Mouse (Mus musculus) frontal cortex, postnatal 25 days (tissue): ENCODE results near the gene Cfap65.
A peak's percentile ranks its signal among the peaks of the same experiment; 100 is the strongest.

Experiments
- DNase-seq, 2 experiments: peaks; one replicate each; pipeline ENCODE4 v3.0.0; 2022; ENCODE audit warnings: low spot score in 2 of 2

The Cfap65 gene

DNA sequence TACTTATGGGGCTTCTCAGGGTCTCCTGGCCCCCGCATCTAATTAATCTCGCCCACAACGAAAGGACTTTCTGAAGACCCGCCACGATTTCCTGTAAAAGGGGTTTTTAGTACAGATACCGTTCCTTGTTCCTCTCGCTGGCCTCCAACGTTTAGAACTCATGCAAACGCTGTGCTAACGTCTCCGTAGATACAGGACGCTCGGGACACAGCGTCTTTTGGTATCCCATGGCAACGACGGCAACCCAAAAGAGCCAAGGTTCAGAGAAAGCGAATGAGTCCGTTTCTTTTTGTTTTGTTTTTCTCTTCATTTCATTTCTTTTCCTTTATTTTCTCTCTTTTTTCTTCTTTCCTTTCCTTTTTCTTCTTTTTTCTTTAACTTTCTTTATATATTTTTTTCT lies at the start of gene Cfap65:
Gene Cfap65 (minus strand): TSS at position 198 of the 400 bp plus-strand sequence.
- peak; percentile 58 to 64 for DNase-seq

DNA sequence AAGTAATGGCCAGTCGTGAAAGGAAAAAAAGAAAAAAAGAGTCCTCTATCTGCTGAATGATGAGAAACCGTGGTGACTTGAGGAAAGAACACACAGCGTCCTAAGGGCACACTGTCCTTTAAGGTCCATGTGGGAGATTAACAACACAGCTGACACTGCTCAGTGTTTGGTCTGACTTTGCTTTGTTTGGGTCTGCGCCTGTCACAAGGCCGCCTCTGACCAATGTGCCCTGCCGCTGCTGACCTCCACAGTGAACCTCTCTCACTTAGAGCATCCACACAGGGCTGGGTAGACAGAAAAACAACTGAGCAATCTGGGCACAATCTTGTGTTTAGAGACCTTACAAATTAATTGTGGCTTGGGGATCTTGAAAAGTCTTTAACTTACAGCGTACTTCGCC lies 41.6 kb upstream of the Cfap65 start:
- no peak for DNase-seq

DNA sequence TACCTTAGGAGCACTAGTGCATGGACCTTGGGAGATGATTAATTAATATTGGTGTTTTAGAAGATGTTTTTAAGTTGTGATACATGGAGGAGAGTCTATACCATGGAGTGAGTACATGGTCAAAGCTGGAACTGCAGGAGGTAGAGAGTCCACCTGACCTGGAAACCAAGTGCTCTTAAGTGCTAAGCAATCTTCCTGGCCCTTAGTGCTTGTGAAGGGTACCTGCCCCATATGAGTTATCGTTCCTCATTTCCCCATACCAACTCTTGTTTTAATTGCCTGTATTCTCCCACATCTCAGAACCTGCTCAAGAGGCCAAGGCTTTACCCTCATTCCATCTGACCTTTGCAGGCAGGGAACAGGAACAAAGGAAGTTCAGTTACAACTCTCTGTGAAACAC lies 40.5 kb upstream of the Cfap65 start:
- DNase-seq, result no peak

DNA sequence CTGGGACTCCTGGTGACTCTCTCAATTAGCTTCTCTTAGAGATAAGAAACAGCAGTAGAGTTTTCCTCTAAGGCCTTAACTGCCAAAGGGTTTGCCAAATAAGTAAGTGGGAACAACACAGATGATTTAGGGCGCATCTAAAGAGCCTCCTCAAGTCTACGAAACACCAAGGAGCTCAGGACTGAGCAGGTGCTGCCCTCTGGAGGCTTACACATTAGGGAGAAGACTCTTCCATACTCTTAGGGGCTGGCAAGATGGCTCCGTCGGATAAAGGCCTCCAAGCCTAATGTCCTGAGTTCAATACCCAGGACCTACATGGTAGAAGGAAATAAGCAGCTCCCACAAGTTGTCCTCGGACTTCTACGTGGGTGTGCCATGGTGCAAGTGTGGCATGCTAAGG lies 38.2 kb upstream of the Cfap65 start:
- DNase-seq, result no peak

DNA sequence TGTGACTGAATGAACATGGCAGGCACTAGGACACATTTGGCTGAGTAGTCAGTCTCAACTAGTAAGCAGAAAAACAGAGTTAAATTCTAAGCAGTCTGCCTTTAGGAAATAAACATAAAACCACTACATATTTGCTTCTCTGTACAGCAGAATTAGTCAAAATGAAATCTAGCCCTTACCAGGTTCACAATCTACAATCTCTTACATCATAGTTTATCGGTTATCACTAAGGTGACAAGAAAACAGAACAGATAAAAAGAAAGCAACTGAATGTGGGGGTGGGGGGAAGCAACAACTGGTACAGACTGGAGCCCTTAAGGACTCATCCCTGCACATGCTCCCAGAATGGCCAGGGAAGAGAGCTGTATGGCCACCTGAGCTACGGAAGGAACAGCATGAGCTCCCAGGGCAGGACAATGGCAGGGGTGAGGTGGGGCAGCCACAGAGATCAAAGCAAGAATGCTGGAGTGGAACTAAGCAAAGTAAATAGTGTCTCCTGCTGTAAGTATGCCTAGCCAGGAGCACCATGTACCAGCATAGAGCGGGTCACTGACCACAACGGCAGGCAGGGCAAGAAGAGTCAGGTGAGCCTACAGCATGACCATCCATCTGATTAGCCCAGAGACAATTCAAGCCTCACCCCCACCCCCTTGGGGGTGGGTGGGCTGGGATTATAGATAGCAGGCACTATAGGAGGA lies 36.1 kb upstream of the Cfap65 start:
- no peak for DNase-seq

DNA sequence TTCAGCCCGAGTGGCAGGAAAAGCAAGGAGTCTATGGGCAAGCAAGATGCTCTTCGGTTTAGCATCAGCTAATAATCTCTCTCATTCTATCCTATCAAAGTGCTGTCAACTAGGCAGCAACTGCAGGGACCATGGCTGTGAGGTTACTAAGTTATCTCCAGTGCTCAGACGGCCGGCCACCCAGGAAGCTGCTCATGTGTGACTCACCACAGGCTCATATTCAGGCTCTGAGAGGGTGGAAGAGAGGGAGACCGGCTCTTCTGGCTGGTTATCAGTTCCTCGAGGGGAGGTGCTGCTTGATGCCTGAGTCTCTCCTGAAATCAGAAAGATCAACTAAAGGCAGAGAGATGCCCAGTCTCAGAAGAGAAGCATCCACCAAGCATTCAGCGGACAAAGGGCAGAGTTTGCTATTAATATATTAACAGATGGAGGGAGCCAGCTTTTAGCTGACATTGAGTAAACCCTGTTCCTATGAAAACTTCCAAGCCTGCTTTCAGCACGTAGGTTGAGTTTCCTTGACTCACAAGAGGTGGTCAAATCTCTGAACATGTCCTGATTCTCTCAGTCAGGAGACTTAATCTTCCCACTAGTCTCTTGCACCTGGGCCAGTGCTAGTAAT lies 32.7 kb upstream of the Cfap65 start:
- DNase-seq, result no peak

DNA sequence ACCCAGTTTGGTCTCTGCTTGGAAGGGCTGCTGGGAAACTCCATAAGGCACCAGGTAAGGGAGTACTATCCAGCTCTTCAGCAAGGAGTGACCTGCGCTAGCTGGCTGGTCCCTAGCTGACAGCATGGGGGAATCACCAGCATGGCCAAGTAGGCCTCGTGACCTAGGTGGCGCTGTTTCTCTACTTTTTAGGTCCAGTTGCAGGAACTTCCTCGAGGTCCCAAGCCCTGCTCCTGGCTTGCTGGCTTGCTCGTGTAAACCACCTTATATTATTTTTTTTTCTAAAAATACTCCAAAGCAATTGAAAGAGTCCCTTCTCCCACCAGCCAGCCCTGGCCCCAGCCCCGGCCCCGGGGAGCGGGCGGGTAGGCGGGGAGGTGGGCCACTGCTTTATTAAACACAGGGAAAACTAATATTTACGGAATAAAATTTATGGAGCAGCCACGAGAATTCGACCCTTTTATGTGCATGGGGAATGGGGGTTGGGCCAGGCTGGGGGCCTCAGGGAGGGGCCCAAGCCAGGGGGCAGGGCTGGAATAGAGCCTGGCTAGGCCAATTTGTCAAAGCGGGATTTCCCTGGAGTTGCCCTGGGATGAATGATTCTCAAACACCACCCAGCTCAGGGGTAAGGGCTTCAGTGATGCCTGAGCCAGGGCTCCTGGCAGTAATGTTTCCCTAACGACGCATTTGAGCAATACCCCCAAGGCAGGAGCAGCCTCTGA lies 29.3 kb upstream of the Cfap65 start:
- peak; percentile 52 to 54 for DNase-seq

DNA sequence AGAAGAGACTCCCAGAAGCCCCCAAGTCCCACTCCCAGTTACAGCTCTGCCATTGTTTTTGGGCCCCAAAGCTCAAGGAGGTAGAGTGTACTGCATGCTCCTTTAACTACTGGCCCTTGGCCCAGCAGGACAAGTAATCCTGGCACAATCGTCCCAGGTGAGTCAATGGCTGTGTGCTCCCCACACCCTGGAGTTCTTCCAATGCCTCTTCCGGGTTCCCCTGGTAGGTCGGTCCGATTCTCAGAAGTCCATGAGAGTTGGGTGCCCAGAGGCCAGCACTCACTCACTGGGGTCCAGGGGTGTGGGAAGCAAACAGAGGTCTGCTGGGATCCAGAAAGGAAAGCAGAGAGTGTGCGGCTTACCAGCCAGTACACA lies 27.4 kb upstream of the Cfap65 start:
- DNase-seq, result no peak

DNA sequence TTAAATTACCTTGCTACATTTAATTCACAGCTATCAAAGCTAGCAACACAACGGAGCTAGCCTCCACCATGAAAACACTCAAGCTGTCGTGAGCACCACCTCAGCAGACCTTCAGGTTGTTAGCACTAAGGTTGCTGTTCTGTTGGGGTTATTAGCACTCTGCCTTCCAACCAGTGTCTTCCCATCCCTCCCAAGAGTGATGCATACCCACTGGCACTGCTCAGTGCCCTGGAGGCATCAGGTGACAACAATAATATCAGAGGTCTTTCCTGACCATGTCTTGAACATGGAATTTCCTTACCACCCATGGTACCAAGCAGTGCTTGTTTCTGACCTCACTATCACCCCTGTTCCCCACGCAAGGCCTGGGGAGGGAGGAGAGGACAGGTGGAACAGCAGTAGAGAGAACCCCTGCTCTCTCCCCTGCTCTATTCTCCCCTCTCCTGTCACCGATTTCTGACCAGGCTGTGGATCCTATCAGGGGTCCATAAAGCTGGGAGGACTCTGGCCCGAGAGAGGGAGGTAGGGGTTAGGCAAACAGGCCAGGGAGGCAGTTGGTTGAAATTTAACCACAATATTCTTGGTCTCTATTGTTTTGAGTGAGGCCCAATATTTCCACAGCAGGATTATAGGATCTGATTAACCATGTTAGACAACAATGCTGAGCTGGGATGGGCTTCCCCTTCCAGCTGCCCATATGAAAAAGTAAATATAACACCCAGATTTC lies 26.9 kb upstream of the Cfap65 start:
- no peak for DNase-seq

DNA sequence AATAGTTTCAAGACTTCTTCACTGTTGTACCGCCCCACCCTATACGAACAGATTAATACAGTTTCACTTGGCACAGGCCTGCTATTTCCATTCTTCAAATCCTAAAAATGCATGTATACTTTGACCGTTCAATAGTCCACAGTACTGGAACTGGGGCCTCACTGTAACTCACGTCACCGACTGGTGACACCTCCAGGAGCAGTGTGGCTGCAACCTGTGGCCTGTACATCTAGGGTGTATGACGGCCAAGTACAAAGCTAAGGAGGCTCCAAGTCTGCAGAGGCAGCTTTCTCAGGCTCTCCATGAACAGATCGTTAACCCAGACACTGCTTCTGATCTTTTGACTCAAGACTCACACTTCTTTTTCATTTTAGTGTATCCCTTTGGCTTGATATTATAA lies 26.3 kb upstream of the Cfap65 start:
- DNase-seq, result no peak

DNA sequence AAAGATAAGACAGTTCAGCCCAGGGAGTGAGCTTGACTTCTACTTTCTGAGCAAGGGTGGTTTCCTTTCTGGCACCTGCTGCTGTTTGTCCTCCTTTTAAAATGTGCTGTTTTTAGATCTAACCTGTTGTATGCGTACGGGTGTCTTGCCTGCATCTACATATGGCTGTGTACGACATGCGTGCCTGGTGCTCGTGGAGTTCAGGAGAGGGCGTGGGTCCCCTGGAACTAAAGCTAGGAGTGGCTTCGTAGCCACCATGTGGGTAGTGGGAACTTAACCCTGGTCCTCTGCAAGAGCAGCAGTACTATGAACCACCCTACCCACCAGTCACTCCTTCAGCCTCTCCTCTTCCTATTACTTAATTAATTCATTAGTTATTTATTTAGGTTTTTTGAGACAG lies 24.7 kb upstream of the Cfap65 start:
- no peak for DNase-seq

DNA sequence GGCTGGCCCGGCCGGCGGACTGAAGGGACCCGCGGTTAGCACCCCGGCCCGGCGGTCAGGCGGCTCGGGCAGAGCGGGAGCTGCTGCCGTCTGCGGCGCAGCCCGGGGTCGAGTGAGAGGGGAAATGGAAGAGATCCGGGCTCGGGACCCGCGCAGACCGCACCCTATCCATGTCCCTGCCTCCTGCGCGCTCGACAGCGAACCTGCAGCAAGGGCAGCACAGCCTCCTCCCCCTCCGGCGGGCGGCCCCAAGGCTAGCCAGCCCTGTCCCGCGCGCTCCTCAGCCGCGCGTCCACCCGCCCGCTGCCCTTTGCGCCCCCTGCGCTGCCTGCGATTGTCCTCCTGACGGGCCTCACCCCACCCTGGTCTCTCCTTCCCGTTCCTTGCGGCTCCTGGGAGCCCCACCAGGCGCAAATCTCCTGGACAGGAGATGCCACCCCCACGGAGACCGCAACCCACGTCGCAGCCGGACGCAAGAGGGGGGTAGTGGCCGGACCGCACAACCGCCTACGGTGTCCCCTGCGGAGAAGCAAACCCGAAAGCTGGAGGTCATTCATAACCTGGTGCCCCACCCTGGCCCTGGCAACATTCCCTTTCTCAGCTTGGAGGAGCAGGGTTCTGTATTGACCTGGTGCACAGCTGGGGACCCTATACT lies 16.3 kb upstream of the Cfap65 start, which contains the start of gene Ihh:
Gene Ihh (minus strand): TSS at position 117 of the 655 bp plus-strand sequence.
- DNase-seq, result no peak

DNA sequence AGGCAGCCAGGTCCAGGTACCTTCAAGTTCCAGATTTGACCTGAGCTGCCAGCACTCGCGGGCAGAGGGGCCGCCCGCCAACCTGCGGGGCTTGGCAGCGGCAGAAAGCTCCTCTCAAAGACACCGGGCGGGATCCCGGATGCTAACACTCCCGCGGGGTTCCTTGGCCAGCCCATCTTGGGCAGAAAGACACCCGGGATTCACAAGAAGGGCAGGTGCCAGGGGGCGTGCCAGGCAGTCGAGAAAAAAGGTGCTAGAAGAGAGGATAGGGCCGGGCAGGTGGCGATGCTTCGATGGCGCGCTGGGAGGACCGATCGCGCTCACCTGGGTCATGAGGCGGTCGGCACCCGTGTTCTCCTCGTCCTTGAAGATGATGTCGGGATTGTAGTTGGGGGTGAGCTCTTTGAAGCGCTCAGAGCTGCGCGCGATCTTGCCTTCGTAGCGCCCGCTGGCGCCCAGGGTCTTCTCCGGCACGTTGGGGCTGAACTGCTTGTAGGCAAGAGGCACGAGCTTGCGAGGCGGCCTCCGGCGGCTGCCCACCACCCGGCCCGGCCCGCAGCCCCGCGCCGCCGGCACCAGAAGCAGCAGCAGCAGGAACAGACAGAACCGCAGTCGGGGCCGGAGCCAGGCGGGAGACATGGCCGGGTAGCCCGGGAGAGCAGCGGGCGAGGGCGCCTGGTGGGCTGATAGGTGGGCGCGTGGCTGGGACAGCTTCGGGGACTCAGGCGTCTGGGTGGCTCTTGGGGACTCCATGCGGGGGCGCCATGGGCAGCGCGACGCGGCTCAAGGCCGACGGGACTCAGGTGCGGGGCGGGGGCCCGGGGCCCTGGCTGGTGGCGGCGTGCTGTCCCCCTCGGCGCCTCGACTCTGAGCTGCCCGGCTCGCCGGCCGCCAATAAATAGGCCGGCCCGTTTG lies 15.4 kb upstream of the Cfap65 start:
- DNase-seq, result no peak

DNA sequence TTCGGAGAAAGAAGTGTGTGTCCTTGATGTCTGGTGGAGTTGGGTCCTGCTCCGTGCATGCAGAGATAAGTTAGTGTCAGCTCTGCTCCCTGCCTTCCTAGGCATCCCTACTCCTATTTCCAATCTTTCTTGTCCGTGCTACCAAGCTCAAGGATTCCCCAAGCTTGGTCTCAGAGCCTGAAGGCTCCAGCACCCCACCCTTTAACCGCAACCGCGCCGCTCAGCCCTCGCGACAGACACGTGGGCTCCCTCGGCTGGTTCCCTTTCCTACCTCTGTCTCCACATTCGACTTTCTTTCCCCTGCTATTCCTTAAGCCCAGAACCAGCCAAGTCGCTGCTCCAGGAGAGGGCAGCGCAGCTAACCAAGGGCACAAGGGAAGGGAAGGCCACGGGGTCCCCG lies 14.7 kb upstream of the Cfap65 start:
- DNase-seq, result no peak

DNA sequence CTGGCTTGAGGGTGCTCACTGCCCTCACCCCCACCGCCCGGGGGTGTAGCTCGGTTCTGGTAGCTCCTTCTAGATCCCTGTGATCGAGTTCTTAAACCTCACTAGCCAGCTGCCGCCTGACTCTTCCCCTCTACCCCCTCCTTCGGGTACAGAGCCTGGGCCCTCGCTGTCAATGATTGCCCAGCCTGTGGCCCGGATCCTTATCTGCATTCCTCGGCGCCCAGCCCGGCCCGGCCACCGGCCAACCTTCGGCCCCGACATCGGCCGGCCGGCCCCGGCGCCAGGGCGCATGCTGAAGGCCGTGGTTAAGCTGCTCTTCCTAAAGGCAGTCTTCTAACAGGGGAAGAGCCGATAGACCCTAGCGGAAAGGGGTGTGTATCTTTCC lies 14.3 kb upstream of the Cfap65 start:
- no peak for DNase-seq

DNA sequence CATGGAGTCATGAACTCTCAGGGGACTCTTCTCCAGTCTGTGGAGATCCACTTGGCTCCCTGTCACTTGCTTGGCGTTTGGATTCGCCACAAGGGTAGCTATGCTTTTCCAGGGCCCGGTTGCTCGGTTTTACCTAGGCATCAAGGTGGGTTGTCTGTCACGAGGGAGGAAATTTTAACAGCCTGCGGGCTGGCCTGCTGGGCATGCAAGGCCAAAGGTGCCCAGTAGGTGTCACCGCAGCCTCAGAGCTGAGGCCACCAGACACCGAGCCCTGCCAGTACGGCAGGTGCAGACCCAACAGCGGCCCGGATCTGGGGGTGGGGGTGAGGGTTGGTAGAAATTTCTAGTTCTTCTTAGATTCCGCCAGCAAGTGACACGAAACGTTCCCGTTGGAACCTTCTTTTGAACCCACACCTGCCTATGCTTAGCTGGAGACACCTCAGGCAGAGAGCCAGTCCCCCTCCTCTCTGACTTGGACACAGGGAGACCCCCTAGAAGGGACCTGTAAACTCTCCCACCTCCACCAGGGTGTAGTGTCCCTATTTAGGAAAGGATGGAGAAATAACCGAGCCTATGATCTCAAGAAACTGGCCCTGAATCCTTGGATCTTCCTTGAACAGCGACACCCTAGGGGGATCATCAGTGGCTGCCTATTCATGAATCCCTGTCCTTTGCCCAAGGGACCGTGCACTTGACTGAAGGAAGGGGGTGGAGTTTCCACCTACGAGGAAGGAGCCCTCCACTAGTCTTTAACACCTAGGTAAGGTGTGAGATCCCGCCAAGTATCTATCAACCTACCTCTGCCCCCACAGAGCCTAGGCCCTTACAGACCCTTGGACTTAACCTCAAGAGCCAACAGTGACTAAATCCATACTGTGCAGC lies 13.6 kb upstream of the Cfap65 start:
- peak; percentile 48 to 52 for DNase-seq

DNA sequence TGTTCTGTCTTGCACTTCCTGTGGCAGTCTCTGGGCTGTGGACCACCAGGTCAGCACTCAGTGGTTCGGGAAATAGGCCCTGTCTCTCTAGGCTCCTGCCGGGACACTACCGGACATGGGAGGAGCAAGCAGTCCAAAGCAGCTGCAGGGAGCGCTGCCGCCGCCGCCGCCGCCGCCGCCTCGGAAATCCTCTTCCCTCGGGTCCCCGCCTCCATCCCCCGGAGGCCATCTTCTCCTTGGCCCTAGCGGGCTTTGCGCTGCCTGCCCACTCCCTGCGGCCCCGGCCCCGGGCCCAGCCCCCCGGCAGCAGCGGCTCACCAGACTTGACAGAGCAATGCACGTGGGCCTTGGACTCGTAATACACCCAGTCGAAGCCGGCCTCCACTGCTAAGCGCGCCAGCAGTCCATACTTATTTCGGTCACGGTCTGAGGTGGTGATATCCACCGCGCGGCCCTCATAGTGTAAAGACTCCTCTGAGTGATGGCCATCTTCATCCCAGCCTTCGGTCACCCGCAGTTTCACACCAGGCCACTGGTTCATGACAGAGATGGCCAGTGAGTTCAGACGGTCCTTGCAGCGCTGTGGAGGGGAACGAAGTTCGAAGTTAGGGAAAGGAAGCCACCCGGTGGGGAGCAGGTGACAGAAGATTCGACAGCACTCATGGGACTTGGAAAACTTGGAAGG lies 12.7 kb upstream of the Cfap65 start:
- DNase-seq, result no peak

DNA sequence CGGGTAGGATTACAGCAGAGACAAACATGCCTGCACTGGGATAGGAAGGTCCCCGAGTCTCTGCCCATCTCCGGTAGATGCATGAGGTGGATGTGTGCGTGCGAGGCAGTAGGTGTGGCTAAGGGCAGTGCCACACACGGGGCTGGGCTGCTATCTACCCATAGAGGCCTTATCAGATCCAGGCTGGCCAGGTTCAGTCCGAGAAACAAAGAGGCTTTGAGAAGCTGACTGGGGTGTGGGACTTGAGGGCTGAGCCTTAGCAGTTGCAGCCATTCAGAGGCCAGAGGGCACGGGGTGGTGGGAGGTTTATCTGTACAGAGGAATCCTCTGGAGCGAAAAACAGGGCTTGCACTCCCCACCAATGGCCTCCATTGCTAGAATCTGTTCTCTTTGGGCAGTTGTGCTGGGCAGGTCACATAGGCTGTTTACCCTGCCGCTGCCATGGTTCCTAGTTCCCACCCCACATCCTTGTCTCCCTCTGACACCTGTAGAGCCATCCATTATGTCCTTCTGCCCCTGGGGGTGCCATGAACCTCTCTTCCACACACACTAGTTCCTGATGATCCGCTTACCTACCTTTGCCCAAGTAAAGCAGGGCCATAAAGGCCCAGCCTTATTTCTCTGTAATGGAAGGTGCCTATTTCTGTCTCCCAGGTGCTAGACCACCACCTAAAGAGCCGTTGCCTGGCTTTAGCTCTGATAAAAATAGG lies 6.4 kb upstream of the Cfap65 start:
- DNase-seq, result no peak

DNA sequence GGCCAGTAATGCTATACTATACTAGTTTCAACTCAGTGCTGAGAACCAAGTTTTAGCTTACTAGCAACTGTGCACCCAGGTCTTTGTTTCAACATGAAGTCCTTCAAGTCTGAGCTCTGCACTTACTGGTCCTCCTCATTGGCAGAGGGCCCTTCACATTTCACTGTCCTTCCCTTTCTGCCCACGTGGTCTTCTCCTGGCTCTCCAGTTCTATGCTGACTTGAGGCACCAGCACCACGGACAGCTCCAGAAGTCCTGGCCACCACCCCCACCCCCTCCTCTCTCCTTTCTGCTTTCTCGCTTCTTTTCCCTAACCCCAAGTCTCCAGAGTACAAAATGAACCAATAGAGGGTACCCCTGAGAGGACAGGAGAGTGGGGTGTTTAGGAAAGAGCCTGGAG lies 4.4 kb upstream of the Cfap65 start:
- no peak for DNase-seq
